Mouse (Mus musculus) liver, embryonic 14.5 days (tissue): Measurements from ENCODE around the gene Dtx4.

Source experiments
- CTCF ChIP-seq: IDR thresholded peaks from 2 replicates; pipeline ENCODE4 v1.5.1; 2016; ENCODE audit warnings: antibody characterized with exemption, low read depth, control low read depth
- EP300 ChIP-seq: IDR thresholded peaks from 2 replicates; pipeline ENCODE4 v1.6.1; 2016; ENCODE audit warnings: antibody characterized with exemption, low read depth

GRCm38 (mm10) chr19:12488205-12488966 is 12.9 kb downstream of the Dtx4 start:
- peak; percentile 84 for TF ChIP-seq CTCF
- no peak for TF ChIP-seq EP300
